Mouse (Mus musculus) layer of hippocampus, adult 9-10 months (tissue): ENCODE measurements around the gene Gpr153.

Source experiments
- DNase-seq: peaks from one replicate; pipeline ENCODE4 v3.0.0; 2022; ENCODE audit warnings: low spot score

The Gpr153 gene

DNA sequence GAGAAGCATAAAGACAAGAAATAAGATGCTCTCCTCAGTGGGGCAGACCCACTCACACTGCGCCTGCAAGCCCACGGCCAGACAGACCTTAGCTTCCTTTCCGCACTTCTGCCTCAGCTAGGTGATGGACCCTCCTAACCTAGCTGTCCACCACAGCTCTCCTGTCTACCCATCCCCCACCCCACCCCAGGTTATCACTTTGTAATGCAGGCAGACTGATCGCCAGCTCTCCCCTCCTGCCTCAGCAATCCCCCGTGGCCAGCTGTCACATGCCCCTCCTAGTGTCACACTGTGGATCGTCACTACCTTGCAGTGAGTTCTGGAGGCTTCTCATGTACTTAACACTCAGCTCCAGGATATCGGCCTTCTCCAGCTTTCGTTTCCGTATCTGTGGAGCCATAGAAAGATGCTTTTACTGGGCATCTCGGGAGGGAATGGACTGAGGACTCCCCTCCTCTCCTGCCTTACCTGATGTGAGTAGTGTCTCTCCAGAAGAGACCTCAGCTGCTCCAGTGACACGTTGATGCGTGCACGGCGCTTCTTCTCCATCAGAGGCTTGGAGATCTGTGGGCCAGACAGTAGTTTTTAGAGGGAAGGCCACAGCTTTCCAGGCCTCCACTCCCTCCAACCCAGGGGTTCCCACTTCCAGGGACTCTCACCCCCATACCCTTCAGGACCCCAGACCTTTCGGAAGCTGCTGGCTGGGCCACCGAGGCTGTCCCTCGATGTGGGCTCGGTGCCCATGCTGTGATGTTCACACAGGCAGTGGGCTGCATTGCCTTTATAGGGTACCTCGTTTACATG lies 13.5 kb downstream of the Gpr153 start:
- DNase-seq, result no peak

GRCm38 (mm10) chr4:152288398-152288945 lies 14.4 kb downstream of the Gpr153 start:
- no peak for DNase-seq

DNA sequence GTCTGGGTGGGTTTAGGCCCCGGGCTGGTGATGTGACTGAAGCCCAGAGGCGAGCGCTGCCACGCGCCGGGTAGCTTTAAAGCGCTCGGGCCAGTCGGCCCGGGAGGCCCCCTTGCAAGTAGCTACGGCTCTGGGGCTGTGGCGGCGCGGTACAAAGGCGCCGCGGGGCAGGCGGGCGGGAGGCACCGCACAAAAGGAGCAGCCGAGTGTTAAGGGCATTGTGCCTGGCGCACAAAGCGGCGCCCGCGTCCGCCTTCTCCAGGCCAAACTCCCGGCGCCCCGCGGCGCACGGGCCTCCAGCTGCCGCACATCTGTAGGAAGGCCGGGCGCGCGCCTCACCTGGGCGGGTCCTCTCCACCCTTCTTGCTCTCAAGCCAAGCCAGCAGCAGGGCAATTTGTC lies 16.4 kb downstream of the Gpr153 start:
- DNase-seq, result no peak

DNA sequence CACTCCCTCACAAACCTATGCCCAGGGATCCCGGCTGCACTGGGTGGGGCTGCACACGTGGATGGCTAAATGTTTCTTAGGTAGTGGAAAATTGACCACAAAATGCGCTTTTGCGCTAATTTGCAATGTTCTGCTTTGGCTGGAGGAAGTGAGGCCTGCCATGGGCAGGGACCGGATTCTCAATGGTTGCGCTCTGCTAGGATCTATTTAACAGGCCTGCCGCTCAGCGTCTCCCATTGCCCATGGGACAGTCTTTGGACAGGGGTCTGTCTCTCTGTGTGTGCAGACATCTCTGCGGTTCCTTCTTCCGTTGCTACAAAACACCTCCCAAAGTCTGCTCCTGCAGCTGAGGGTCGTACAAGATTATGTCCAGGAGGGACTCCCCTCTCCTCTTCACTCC lies 17.0 kb downstream of the Gpr153 start:
- no peak for DNase-seq

DNA sequence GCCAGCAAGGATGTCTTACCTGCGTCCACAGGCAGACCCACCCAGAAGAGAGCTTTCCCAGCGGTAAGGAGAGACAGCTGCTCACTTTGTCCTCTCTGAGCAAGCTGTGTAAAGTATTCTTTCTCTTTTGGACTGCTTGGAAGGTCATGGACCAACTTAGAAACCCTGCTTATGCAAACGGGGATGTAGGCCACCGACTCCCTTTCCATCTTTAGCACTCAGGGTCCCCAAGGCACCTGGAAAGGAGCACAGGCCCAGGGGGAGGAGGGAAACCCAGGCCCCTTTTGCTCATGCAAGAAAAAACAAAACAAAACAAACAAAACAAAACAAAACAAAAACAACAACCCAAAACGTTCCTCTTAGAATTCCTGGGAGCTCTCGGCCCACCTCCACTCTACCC lies 17.5 kb downstream of the Gpr153 start, which contains the start of gene Hes3:
Hes3 (minus strand) TSS at position 101 of the 400 bp plus-strand sequence.
- no peak for DNase-seq

- no peak for DNase-seq
Observed at GRCm38 (mm10) chr4:152292102-152292765, 18.2 kb downstream of the Gpr153 start.

GRCm38 (mm10) chr4:152294188-152294929 lies 20.3 kb downstream of the Gpr153 start:
- no peak for DNase-seq

DNA sequence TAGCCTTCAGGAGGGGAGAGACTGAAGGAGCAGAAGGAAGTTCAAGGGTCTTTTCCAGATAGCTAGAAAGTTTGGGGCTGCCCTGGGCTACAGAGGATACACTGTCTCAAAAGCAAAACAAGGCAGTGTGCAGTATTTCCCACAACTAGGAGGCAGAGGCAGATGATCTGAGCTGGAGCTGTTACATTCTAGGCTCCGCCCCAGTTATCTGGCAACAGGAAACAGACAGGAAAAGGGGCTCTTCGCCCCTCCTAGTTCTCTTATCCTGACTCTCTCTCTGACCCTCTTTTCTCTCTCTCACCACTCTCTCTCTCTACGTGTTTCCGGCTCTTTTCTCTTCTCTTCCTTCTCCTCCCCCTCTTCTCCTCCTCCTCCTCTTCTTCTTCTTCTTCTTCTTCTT lies 21.9 kb downstream of the Gpr153 start:
- DNase-seq, result no peak

DNA sequence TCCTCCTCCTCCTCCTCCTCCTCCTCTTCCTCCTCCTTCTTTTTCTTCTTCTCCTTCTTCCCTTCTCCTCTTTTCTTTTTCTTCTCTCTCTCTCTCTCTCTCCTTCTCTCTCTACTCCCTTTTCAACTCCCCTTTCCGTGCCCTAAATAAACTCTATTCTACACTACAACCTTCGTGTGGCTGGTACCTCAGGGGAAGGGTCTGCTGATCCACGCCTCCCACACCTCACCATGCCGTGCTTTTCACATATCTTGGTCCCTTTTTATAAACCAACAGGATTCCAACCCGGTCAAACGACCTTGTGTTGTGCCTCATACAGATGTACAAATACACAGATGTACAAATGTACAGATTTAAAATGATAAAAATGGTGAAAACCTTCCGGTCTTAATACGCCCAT lies 22.3 kb downstream of the Gpr153 start:
- no peak for DNase-seq

GRCm38 (mm10) chr4:152296874-152297861 lies 23.1 kb downstream of the Gpr153 start, which contains the start of gene Icmt:
Icmt (plus strand) TSS chr4:152297227.
- peak; percentile 87 for DNase-seq

- DNase-seq, result no peak
Observed at GRCm38 (mm10) chr4:152298836-152299235, 24.8 kb downstream of the Gpr153 start.

DNA sequence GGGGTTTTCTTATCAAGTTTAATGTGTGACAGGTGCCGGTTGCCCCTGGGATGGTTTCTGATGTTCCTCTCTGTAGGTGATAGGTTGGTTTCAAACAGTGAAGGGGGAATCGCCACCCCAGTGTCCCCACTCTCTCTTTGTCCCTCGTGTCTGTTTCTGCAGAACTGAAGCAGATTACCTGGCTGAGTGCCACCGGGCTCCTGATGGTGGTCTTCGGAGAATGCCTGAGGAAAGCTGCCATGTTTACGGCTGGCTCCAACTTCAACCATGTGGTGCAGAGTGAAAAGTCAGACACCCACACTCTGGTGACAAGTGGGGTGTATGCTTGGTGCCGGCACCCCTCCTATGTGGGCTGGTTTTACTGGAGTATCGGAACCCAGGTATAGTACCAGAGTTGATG lies 26.3 kb downstream of the Gpr153 start:
- no peak for DNase-seq

GRCm38 (mm10) chr4:152302012-152302411 lies 28.0 kb downstream of the Gpr153 start:
- no peak for DNase-seq

- DNase-seq, result no peak
Observed at GRCm38 (mm10) chr4:152303172-152303571, 29.1 kb downstream of the Gpr153 start.

- no peak for DNase-seq
Observed at GRCm38 (mm10) chr4:152304685-152305084, 30.7 kb downstream of the Gpr153 start.

GRCm38 (mm10) chr4:152305991-152306390 lies 32.0 kb downstream of the Gpr153 start:
- no peak for DNase-seq

GRCm38 (mm10) chr4:152307542-152307941 lies 33.5 kb downstream of the Gpr153 start:
- DNase-seq, result no peak

DNA sequence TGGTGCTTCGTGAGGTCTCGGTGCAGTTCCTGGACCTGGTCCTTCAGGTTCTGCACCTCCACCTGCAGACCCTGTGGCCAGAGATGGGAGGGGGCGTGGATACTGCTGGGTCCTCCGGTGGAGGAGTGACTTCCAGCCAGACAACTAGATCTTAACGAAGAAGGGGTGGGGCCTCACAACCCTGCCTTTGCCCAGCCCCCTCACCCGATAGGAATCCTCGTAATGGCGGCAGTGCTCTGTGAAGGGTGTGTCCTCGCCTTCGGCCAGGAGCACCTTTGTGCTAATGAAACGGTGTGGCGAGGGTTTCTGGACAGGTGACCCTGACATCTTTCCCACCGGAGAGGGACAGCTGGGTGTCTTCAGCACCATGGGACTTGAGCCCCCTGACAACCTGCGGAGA lies 38.2 kb downstream of the Gpr153 start:
- no peak for DNase-seq

DNA sequence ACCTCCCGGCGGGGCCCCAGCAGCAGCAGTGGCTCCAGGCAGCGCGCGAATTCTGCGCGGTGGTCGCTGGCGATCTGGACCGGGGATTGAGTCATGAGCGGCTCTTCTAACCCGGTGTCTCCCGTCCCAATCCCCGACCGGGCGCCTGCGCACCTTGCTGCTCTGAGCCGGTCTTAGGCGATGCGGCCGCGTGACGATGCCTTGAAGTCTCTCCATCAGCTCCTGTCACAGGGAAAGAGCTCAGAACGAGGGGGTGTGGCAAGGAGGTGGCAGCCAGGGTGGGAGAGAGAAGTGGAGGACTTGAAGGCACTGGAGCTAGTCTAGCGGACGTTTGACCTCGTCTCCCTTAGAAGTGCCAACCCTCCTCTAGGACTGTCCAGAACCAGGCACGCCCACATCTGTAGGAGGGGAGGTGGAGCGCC lies 39.2 kb downstream of the Gpr153 start:
- DNase-seq, result no peak

GRCm38 (mm10) chr4:152313934-152314333 lies 39.9 kb downstream of the Gpr153 start:
- no peak for DNase-seq
